Mouse (Mus musculus): Measurements from ENCODE around the gene Cd209d.
A peak's percentile ranks its signal among the peaks of the same experiment; 100 is the strongest.
"Not testable (repeated sequence)": the region's sequence is repeated elsewhere in the genome, so short reads cannot be mapped to it uniquely, and the experiment has no call there.

The Cd209d gene

GRCm38 (mm10) chr8:3878455-3878854 is at the start of gene Cd209d:
Gene Cd209d, minus strand, starts transcription at chr8:3878555.
- DNase-seq, result no peak

GRCm38 (mm10) chr8:3926744-3927143 is 48.4 kb upstream of the Cd209d start, which contains the start of gene Cd209b:
Gene Cd209b, minus strand, starts transcription at chr8:3926844.
- peak; percentile 1 for DNase-seq

GRCm38 (mm10) chr8:3876121-3876520 is 2.2 kb downstream of the Cd209d start:
- no peak for DNase-seq

- not testable (repeated sequence) for DNase-seq
Measured at GRCm38 (mm10) chr8:3862736-3863135, 15.6 kb downstream of the Cd209d start.

- no peak for DNase-seq
Measured at GRCm38 (mm10) chr8:3854209-3854608, 24.1 kb downstream of the Cd209d start, which contains the start of gene Cd209e. Gene Cd209e, minus strand, starts transcription at chr8:3854309.
